Mouse (Mus musculus): ENCODE results near the gene Dnmt3a.
"Not testable (repeated sequence)": the region's sequence is repeated elsewhere in the genome, so short reads cannot be mapped to it uniquely, and the experiment has no call there.

The Dnmt3a gene

DNA sequence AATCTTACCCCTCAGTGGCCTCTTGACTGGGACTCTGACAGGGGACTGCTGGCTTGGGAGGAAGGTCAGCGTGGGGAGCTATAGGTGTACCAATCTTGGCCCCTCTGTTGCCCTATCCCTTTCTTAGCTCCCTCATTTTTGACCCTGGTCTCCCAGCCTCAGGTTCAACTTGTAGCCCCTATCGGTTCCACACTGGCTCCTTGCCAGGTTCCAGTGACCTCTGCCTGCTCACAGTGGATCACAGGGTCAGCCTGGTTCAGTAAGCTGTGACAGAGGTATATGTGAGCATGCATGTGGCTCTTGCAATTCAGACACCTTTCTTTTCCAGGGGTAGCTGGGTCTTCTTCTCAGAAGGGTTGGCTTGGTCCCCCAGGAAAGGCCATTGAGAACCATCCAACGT is 110.0 kb downstream of the Dnmt3a start:
- DNase-seq (ENCODE audit: low spot score in 2 of 2) = no peak

DNA sequence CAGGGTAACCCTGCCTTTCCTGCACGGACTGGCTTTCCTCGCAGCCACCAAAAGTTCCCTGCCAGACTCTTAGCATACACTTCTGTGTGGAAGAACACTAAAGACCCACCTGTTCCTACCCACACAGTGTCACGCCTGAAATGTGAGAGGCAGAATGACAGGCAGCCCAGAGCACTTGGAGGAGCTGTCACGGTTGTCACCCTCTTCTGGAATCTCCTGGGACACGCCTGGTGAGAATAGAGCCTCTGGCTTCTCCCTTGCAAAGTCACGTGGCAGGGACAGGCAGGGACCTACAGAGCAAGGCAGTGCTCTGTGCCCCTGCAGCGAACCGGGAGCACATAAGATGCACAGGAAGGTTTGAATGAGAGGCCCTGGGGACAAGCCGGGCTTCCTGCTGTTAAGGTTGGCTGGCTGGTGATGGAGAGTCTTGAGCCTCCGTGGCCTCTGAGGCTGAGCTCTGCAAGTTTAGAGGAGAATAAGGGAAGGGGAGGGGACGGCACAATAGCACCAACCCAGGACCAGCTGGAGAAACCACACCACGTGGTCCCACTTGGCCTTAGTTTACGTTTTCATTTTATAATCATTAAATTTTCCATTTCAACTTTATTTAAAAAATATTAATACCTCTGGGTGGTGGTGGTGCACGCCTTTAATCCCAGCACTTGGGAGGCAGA is 112.0 kb downstream of the Dnmt3a start:
- no peak for DNase-seq (ENCODE audit: low spot score in 2 of 2)

DNA sequence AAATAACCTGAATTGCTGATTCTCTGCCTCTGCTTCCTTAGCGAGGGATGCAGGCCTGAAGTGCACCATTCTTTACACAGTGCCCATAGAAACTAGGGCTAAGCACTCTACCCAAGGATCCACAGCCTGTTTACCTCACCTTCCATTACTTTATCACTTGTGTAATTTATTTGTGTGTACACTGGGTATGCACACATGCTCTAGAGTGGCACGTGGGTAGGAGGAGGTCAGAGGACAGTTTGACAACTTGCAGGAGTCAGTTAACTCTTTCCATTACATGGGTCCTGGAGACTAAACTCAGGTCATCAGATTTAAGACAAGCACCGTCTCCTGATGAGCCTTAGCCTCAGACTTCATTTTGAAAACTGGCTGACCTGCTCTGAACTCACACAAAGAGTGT is 112.8 kb downstream of the Dnmt3a start:
- no peak for DNase-seq (ENCODE audit: low spot score in 2 of 2)

DNA sequence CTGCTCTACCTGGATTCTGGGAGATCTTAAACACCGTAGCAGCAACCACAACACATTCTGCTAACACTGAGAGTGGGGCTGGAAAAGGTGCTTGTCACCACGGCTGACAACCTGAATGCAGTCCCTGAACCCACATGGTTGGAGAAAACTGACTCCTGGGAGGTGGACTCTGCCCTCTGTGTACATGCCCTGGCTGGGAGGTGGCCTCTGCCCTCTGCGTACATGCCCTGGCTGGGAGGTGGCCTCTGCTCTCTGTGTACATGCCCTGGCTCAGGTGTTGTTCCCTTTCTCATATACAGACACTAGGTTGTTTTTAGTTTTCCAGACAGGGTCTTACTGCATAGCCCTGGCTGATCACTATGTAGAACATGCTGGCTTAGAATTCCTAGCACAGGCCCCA is 113.6 kb downstream of the Dnmt3a start:
- no peak for DNase-seq (ENCODE audit: low spot score in 2 of 2)

DNA sequence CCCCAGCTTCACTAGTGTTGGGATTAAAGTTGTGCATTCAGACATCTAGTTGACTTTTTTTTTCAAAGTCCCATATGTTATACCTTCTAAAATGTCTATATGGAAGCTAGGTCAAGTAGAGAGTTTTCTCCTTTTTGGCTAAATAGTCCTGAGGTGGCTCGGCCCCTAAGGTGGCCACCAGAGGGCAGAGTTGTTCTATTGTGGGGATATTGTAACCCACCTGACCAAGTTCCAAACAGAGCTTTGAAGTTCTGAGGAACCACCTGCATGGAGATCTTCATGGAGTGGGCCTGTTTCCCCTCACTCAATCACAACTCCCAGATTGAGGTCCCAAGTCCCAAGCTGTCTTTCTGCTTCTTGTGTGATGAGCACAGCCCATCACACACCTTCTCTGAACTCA is 120.3 kb downstream of the Dnmt3a start:
- DNase-seq (ENCODE audit: low spot score in 2 of 2) = peak; percentile 32 to 51

DNA sequence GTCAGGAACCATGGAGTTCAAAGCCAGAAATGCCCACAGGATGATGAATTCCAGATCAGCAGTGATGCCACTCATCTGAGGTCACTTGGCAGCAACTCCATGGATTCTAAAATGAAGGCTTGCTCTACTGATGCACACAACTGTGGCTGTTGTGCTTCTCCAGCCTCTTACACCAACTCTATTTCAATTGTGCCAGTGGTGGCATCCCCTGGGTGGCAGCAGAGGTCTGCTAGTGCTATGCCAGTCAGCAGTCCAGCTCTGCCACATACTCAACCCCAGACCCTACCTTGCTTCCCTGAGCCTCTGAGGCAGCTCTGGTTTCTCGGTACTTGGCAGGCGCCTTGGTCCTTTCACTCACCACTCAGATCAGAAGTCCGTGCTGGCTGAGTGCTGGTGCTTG is 123.0 kb downstream of the Dnmt3a start:
- no peak for DNase-seq (ENCODE audit: low spot score in 2 of 2)

DNA sequence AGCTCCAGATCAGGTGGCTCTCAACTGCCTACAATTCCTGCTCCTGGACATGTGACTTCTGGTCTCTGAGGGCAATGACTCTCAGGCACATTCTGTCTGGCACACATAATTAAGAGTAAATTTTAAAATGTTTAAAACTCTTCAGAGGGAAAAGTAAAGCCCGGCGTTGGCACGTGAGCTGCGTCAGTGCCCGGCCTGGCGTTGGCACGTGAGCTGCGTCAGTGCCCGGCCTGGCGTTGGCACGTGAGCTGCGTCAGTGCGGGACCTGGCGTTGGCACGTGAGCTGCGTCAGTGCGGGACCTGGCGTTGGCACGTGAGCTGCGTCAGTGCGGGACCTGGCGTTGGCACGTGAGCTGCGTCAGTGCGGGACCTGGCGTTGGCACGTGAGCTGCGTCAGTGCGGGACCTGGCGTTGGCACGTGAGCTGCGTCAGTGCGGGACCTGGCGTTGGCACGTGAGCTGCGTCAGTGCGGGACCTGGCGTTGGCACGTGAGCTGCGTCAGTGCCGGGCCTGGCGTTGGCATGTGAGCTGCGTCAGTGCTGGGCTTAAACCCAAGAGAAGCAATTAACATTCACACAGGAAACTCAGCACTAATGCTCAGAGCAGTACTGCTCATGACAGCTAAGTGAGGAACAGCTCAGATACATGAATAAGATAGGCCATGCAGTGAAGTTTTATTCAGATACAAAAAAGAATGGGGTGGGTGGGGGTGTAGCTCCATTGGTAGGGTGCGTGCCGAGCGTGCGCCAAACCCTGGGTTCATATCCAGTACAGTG is 124.5 kb downstream of the Dnmt3a start:
- not testable (repeated sequence) for DNase-seq (ENCODE audit: low spot score in 2 of 2)

DNA sequence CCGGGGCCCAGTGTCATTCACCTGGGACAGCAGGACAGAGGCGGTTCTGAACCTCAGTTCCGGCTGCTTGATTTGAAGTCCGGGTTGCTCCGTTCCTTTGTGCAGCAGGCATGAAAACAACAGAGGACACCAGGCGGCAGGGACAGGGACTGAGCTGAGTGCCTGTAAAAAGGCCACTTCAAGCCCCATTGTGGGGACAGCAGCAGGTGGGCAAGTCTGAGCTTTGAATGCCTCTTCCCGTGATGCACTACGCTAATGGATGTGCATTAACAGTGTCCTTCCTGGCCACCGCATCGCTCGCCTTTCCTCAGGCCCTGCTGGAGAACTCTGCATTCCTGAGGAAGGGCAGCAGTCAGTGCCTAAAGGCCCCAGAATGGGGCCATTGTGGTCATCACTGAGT is 136.2 kb downstream of the Dnmt3a start:
- no peak for DNase-seq (ENCODE audit: low spot score in 2 of 2)

DNA sequence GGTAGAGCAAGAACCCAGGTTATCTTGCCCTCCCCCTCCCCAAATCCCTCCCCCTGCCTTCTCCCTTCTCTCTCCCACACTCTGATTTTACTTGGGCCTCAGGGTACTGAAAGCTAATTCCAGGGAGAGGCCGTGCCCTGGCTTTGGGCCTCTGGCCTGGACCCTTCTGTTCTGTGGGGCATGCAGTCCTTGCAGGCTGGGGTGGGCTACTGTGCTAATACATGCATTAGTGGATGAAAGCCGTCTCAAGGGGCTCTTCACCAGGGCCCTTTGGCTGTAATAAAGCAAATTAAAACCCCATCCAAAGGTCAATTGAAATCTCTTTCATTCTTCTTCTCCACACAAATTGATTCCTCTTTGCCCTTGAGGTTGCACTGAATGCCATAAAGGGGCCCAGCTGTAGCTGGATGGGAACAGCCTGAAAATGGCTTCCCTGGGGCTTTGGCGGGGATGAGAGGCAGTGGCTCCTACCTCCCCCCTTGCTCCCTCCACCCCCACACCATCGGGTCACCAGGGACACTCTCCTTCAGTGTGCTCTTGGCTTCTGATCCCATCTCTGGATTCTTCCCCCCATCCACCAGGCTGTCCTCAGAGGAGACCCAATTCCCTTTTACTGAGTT is 138.8 kb downstream of the Dnmt3a start:
- no peak for DNase-seq (ENCODE audit: low spot score in 2 of 2)

DNA sequence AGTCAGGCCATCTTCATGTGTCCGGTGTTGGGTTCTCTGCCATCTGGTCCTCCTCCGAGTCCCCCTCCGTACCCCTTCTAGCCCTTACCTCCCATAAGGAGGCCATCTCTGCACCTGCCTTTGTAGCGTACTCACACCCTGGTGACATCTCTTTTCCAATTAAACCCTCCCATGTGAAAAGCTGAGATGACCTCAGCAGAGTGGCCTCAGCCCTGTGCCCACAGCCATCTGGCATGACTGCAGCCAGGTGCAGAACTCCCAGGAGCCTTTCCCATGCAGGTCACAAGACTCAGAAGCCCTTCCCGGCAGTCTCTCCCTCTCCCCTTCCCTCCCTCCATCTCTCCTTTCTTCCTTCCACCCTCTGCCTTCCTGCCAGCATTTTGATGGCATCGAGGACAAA is 141.7 kb downstream of the Dnmt3a start:
- no peak for DNase-seq (ENCODE audit: low spot score in 2 of 2)

DNA sequence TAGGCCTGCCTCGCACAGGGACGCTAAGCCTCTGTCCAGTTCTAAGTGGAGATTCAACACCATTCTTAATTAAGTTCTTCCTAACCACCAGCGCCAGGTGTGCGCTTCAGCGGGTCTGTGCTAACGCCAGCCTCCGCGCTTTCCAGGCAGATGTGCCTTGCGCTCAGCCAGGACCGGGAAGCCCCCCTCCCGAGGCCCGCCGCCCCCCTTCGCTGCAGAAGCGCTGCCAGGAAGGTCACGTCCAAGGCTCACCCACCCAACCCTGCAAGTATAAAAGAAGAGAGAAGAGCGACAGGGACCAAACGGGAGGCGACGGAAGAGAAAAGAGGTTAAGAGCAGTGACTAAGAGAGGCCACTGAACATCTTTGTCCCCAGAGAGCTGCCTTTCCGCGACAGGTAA is 148.8 kb downstream of the Dnmt3a start, which contains the start of gene Pomc:
Gene Pomc, plus strand, starts transcription at position 301 of the 400 bp plus-strand sequence.
- DNase-seq (ENCODE audit: low spot score in 2 of 2) = no peak

DNA sequence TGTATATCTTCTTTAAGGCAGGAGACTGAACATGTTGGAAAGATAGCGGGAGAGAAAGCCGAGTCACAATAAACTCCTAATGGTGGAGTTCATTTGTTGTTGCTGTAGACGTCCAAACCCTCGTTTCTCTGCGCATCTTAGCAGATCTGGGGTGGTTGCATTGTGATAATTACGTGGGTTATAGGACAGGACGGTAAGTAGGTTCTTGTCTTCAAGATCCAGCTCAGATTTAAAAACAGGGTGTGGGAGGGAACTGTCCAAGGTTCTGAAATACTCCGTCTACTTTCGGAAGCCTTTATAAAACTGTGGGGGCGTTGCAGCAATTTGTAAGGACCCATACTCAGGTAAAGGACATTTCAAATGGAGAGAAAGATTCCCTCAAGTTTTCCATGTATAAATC is 149.6 kb downstream of the Dnmt3a start:
- no peak for DNase-seq (ENCODE audit: low spot score in 2 of 2)

DNA sequence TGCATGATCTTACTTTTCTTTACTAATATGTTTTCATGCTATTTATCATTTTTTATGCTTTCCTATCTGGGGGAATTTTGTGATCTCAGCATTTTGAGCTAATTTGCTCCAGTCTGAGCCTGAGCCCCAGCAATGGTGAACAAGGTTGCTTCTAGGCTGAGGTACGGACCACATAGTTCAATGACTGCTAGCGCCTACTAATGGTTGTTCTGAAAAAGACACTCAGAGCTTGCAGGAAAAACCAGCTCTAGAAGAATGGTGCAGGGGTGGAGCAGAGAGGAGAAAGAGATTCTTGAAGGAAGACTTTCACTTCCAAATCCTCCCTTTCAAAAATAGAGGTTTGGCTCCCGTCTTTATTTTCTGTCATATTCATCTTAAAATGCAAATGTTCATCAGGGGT is 150.5 kb downstream of the Dnmt3a start:
- no peak for DNase-seq (ENCODE audit: low spot score in 2 of 2)

DNA sequence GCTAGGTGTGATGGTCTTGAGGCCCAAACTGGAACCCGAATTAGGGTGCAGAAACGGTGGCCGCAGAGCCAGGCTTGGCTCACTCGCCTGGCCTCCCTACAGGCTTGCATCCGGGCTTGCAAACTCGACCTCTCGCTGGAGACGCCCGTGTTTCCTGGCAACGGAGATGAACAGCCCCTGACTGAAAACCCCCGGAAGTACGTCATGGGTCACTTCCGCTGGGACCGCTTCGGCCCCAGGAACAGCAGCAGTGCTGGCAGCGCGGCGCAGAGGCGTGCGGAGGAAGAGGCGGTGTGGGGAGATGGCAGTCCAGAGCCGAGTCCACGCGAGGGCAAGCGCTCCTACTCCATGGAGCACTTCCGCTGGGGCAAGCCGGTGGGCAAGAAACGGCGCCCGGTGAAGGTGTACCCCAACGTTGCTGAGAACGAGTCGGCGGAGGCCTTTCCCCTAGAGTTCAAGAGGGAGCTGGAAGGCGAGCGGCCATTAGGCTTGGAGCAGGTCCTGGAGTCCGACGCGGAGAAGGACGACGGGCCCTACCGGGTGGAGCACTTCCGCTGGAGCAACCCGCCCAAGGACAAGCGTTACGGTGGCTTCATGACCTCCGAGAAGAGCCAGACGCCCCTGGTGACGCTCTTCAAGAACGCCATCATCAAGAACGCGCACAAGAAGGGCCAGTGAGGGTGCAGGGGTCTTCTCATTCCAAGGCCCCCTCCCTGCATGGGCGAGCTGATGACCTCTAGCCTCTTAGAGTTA is 154.2 kb downstream of the Dnmt3a start:
- DNase-seq (ENCODE audit: low spot score in 2 of 2) = peak; percentile 93 to 94

DNA sequence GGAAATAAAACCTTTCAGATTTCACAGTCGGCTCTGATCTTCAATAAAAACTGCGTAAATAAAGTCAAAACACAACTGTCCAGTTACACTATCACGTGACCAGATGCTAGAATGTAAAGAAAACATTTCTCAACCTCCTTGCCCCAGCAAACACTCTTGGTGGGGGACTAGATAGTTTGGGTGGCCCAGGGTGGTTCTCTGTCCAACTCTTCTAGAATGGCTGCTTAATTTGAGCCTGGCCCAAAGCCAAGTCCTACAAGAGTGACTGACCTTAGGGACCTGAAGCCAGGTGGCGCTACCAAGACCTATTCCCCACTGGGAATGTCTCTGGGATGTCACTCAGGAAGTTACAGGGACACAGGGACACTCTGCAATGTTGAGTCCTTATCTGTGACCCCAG is 154.7 kb downstream of the Dnmt3a start:
- DNase-seq (ENCODE audit: low spot score in 2 of 2) = peak in 1 of 2 experiments; percentile 21
